Mouse (Mus musculus) lung, postnatal 4 days (tissue): ENCODE measurements around the gene Cyfip2.

Experiments
- DNase-seq, 2 experiments: peaks; one replicate each; pipeline ENCODE4 v3.0.0; 2021

Gene Cyfip2

GRCm38 (mm10) chr11:46273969-46274368, 38.7 kb downstream of the Cyfip2 start:
- DNase-seq, result no peak

GRCm38 (mm10) chr11:46272058-46272681, 40.5 kb downstream of the Cyfip2 start:
- DNase-seq, result no peak

- no peak for DNase-seq
Observed at GRCm38 (mm10) chr11:46269893-46270292, 42.8 kb downstream of the Cyfip2 start.

- DNase-seq, result no peak
Observed at GRCm38 (mm10) chr11:46269391-46269790, 43.3 kb downstream of the Cyfip2 start.

GRCm38 (mm10) chr11:46268991-46269390, 43.7 kb downstream of the Cyfip2 start:
- DNase-seq, result peak in 1 of 2 experiments; percentile 60

GRCm38 (mm10) chr11:46265031-46265786, 47.5 kb downstream of the Cyfip2 start:
- DNase-seq, result no peak

- no peak for DNase-seq
Observed at GRCm38 (mm10) chr11:46264584-46264983, 48.1 kb downstream of the Cyfip2 start.

GRCm38 (mm10) chr11:46263291-46263690, 49.4 kb downstream of the Cyfip2 start:
- DNase-seq, result no peak

GRCm38 (mm10) chr11:46262854-46263253, 49.8 kb downstream of the Cyfip2 start:
- DNase-seq, result no peak

GRCm38 (mm10) chr11:46258749-46259148, 53.9 kb downstream of the Cyfip2 start:
- DNase-seq, result no peak

- DNase-seq, result peak in 1 of 2 experiments; percentile 28
Observed at GRCm38 (mm10) chr11:46258207-46258606, 54.5 kb downstream of the Cyfip2 start.

GRCm38 (mm10) chr11:46255291-46255690, 57.4 kb downstream of the Cyfip2 start:
- DNase-seq, result no peak

- peak; percentile 45 to 73 for DNase-seq
Observed at GRCm38 (mm10) chr11:46251994-46252393, 60.7 kb downstream of the Cyfip2 start.

- no peak for DNase-seq
Observed at GRCm38 (mm10) chr11:46248352-46248751, 64.3 kb downstream of the Cyfip2 start.

- no peak for DNase-seq
Observed at GRCm38 (mm10) chr11:46246393-46246792, 66.3 kb downstream of the Cyfip2 start.

GRCm38 (mm10) chr11:46245926-46246325, 66.7 kb downstream of the Cyfip2 start:
- no peak for DNase-seq

- no peak for DNase-seq
Observed at GRCm38 (mm10) chr11:46244731-46245604, 67.7 kb downstream of the Cyfip2 start.

- no peak for DNase-seq
Observed at GRCm38 (mm10) chr11:46241985-46242384, 70.7 kb downstream of the Cyfip2 start.

GRCm38 (mm10) chr11:46241150-46241673, 71.4 kb downstream of the Cyfip2 start:
- DNase-seq, result no peak

- DNase-seq, result peak; percentile 47 to 65
Observed at GRCm38 (mm10) chr11:46236976-46237375, 75.7 kb downstream of the Cyfip2 start.

- no peak for DNase-seq
Observed at GRCm38 (mm10) chr11:46235334-46235733, 77.3 kb downstream of the Cyfip2 start, which contains the start of gene Fndc9. Gene Fndc9 (plus strand): TSS chr11:46235531.

- DNase-seq, result no peak
Observed at GRCm38 (mm10) chr11:46233966-46234365, 78.7 kb downstream of the Cyfip2 start.

- DNase-seq, result no peak
Observed at GRCm38 (mm10) chr11:46232803-46233202, 79.9 kb downstream of the Cyfip2 start.
